Mouse (Mus musculus) left cerebral cortex, adult 9 months (tissue): ENCODE results near the gene Prune2.
"Not testable (repeated sequence)": the region's sequence is repeated elsewhere in the genome, so short reads cannot be mapped to it uniquely, and the experiment has no call there.

Experiments used
- DNase-seq, 2 experiments: peaks; one replicate each; pipeline ENCODE4 v3.0.0; 2022; ENCODE audit warnings: low spot score in 2 of 2

The Prune2 gene

GRCm38 (mm10) chr19:17124034-17124735 is 168.3 kb downstream of the Prune2 start:
- peak in 1 of 2 experiments; percentile 60 for DNase-seq

DNA sequence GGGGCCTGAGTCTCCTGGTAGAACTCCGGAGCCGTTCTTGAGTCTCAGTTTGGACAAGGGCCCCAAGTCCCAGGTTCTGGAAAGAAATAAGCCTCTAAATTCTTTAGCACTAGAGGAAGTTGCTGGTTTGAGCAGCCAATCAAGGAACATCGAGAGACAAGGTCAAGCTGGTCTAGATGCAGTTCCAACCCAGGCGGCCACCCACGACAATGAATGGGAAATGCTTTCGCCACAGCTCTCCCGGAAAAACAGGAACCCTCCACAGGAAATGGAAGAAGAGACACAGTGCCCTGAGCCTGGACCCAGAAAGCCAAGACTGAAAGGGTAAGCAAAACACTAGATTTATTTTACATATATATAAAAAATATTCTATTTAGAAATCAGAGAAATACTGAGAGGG is 169.5 kb downstream of the Prune2 start:
- no peak for DNase-seq

GRCm38 (mm10) chr19:17130544-17130943 is 174.6 kb downstream of the Prune2 start:
- DNase-seq: no peak

DNA sequence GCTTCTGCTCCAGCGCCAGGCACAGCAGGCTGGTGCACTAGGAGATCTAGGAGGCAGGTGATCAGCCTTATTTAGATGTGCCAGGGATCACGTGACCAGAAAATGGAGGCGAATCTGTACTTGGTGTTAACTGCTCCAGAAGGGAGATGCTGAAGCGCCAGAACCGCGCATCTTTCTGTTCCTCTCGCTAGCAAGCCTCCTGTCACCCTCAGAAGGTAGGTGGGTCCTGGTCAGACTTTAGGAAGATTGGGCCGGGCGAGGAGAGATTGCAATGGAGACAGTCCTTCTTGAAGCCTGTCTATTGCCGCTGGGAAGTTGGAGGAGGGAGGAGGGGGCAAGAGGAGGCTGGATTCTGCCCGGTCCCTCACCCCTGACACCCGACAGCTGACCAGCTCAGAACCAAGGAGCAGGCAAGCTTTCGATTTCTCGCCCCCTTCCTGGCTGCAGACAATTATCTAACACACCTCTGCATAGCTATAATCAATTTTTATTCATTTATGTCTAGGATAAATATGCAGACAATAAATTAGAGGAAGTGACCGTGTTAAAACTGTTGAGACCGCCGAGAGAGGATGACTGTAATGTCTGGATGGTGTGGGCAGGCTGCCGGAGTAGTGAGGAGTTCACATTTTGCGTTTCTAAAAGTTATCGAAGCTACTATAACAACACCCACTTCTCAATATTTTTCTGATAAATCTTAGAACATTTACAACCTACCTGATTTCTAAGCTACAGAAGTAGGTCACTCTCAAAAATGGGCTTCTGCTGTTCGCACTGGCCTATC is 181.0 kb downstream of the Prune2 start:
- peak; percentile 73 to 85 for DNase-seq

DNA sequence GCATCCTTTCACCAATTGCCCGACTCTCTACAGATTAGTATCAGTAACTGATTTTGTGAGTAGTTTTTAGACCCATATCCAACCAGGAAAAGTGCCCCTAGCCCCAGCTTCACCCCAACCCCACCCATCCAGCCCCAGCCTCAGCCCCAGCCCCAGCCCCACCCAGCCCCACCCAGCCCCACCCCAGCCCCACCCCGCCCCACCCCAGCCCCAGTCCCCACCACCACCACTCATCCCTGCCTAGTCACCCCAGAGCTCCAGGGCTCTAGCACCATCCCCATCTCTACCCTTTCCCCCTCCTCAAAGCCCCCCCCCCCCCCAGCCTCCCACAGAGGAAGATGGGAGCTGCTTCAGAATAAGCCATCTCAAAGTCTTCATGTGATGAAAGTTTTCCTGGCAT is 181.7 kb downstream of the Prune2 start:
- no peak for DNase-seq

- no peak for DNase-seq
Observed at GRCm38 (mm10) chr19:17138144-17138915, 182.4 kb downstream of the Prune2 start.

DNA sequence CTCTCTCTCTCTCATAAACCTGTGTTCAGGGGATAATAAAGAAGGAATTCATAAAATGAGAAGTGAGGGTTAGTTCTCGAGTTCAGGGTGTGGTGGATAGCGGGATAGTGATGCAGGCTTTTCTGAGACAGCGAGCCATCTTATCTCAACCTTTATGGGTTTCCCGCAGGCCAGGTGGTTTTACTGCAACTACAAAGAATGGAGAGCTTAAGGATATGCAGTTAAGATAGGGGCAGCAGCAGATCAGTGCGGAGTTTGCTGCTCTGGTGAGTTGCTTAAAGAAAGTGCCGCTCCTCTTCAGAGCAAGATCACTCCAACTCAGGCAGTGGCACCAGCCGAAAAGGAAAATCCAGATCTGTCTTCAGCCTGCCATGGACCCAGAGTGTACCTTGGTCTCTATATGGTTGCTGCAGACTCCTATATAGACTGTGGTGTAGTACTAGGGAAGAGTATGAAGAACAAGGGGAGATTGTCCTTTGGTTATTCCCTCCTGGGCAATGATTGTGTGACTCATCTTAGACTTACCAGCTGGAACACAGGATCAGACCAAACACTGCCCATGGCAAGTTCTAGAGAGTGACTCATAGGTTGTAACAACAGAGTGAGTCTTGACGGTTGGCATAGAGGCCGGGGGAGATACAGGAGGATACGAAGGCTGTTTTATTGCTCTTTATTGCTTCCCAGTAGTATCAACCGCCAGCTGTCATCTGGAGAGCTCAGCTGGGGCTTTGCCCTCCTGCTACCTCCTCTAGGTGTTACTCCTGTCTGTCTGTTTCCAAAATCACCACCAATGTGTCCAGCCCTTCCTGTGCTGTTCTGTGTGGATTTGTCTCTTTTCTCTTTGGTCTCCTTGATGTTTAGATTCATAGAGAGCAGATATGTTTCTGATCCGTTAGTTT is 184.3 kb downstream of the Prune2 start:
- no peak for DNase-seq

GRCm38 (mm10) chr19:17143245-17143644 is 187.3 kb downstream of the Prune2 start:
- no peak for DNase-seq

DNA sequence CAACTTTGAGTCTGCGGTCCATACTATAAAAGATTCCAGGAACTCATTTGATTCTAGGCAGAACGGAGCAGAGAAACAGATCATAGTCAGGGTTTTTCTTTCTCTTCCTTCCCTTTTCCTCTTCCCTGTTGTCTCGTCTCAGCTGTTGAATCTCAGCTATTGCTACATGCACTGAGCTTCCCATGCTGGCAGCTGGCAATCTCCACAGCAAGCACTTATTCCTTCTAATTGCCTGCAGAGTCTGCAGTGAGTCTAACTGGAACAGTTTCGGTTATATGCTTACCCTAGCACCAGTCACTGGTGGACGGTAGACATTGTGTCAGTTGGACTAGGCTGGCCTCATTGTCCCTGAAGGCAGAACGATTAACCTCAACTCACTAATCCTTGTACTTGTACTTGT is 188.3 kb downstream of the Prune2 start:
- no peak for DNase-seq

- DNase-seq: no peak
Observed at GRCm38 (mm10) chr19:17150064-17150463, 194.1 kb downstream of the Prune2 start.

GRCm38 (mm10) chr19:17151781-17152180 is 195.9 kb downstream of the Prune2 start:
- no peak for DNase-seq

- no peak for DNase-seq
Observed at GRCm38 (mm10) chr19:17152461-17152860, 196.5 kb downstream of the Prune2 start.

DNA sequence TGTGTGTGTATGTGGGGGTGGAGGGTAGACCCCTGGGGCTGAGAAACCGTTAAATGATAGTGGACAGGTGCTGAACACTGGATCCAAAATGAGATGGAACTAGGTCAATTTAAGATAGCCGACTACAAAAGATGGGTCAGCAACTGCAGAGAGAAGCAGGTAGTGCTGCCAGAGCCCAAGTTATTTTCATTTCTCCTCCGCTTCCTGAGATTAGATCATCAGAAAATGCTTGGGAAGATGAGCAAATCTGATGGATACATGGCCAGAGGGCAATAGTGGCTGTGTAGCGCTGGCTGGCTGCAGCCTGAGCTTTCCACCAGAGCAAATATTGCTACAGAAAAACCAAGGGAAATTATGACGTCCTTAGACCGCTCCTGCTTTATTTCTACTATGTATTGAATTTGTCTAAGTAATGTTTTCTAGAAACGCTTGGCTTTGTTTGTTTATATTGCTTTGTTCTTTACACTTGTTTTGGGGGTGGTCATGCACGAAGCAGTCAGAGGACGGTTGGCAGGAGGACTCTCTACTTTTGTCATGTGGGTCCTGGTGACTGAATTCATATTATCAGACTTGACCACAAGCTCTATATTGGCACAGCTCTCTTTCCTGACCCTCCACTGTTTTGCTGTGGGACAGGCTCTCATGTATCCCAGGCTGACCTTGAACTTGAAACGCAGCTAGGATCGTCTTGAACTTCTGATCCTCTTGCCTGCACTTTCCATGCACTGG is 198.2 kb downstream of the Prune2 start:
- no peak for DNase-seq

DNA sequence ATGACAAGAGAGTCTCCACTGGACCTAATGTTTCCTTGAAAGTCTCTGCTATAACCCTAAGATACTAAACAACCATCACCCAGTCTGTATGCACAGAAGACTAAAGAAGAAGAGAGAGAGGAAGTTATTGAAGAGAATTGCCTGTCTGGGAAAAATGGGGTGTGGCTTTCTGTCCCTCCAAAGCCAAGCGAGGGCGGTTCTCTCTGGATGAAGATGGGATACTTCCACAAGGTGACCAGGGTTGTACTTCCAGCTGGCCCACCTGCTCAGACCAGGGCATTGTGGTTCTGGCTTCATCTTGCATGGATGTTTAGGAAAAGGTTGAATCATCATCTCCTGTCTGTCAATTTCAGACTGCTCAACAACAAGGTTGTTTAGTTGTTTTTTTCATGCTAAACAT is 199.3 kb downstream of the Prune2 start:
- no peak for DNase-seq

GRCm38 (mm10) chr19:17159676-17160075 is 203.8 kb downstream of the Prune2 start:
- no peak for DNase-seq

GRCm38 (mm10) chr19:17160231-17160630 is 204.3 kb downstream of the Prune2 start:
- DNase-seq: no peak

GRCm38 (mm10) chr19:17163511-17163953 is 207.6 kb downstream of the Prune2 start:
- no peak for DNase-seq

DNA sequence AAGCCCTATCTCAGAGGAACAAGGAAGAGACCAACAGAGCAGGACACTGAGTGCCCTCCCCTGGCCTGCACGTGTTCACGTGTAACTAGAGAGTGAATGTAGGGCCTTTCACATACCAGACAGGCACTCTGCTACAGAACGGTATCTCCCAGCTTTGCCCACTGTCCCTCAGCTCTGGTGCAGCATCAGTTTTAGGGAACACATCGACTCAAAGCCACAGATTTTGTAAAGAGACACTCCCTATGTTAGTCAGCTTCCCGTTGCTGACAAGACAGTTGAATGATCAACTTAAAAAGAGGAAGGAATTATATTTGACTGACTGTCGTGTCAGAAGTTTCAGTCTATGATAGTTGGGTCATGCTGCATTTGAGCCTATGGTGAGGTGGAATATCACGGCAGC is 210.4 kb downstream of the Prune2 start:
- DNase-seq: no peak

DNA sequence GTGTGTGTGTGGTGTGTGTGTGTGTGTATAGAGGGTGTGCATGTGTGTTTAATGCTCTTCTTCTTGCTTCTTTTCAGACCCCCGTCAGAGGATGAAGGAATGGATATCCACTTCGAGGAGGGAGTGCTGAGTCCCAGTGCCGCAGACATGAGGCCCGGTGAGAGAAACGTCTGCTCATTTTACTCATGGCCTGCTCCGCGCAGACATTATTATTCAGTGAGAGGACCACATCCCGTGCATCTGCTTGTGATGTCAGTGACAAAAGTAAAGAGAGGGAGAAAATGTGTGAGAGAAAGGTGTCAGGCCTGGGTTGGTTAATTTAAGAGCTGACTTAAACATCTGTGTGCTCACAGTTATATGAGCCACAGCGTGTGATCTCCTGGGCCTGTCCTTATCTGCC is 212.3 kb downstream of the Prune2 start:
- DNase-seq: no peak

DNA sequence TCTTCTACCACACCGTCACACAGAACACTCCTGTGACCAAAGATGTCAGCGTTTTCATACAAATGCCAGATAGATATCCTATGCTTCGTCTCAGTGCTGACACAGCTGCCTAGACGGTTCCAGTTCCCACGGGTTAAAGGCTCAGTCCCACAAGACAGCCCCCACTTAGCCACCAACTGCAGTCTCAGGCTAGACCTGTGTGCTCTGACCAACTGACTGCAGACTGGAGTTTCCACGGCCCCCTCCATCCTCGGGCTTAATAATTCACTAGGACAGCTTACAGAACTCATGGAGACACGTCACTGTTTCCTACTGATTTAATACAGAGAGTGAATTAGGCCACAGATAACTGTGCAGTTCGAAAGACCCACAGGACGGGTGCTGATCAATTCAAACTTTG is 213.8 kb downstream of the Prune2 start:
- DNase-seq: no peak

GRCm38 (mm10) chr19:17174501-17174900 is 218.6 kb downstream of the Prune2 start:
- DNase-seq: not testable (repeated sequence)
